Mouse (Mus musculus) MEL-GATA-1-ER (cell line): ENCODE data around the gene E130308A19Rik.
A peak's percentile ranks its signal among the peaks of the same experiment; 100 is the strongest.

Source experiments
- DNase-seq: peaks from one replicate; pipeline ENCODE4 v3.0.0-alpha.2; 2012; ENCODE audit warnings: low read depth; ENCODE audit errors: extremely low read depth

The E130308A19Rik gene

DNA sequence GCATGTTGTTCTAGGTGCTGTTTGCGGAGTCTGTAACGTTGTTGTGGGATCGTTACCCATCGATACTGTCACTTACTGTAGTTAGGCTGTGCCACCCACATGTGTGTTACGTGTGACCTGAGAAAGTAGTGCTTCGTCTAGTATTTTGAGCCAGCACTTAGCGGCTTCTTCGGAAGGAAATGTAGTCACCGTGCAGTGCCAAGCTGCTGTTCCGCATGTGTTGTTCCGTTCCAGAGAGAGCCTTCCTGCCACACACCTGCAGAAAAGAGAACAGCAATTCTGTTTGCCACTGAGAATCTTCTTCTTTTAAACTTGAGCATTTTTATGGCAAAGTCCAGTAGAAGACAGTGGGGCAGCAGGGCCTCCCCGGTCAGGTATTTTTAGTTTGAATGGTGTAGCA lies 100.5 kb downstream of the E130308A19Rik start:
- DNase-seq, result no peak

DNA sequence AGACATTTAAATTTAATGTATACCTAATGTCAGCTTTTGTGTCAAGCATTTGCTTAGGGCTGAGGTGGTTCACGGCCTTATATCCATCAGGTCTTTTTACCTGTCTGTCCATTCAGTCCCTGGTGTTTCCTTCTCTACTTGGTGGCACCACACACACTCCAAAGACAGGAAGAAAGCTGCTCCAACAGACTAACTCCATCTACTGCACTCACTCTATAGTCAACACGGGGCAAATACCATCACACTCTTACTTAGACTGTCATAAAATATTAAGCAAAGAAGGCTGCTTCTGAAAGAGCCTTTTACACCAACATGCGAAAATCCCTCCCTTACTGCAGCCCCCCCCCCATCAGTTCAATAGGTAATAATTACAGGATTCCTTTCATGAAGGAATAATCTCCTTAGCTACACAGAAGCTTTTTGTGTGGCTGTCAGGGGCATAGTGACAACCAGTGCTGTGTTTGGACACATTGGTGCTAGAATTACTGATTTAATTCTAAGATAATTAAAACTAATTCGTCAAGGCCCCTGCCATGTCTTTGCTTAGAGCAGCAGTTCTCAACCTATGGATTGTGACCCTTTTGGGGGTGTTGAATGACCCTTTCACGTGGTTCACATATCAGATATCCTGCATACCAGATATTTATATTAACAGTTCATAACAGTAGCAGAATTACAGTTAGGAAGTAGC lies 101.3 kb downstream of the E130308A19Rik start:
- DNase-seq, result no peak

DNA sequence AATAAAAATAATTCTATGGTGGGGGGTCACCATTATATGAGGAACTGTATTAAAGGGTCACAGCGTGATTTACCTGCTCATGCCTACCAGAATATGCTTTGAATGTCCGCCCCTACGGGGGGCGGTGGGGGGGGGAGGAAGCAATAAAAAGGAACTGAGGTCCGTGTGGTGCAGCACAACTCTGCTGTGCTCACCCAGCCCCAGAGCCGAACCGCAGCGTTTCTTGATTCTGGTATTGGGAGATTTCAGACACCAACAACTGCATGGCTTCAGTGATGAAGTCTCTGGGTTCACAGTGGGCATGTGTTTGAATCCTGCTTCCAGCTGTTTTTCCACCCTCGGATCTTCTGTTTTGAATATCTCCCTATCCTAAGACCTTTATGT lies 101.9 kb downstream of the E130308A19Rik start:
- DNase-seq, result no peak

DNA sequence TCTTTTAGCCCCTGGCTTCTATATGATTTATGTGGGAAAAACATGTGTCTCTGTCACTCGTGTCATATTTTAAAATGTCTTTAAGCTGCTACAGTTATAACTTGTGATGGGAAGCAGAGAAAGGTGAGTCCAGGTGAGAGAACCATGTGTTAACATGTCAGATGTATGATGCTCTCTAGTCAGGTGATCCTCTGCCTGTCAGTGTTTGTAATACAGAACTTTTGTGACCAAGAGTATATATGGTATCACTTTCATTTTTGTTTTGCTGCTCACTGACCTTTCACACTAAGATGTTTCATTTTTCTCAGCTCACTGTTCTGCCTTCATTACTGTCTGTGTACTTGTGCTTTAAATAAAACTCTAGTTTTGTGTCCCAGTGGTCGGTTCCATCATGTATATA lies 102.8 kb downstream of the E130308A19Rik start:
- DNase-seq, result no peak

DNA sequence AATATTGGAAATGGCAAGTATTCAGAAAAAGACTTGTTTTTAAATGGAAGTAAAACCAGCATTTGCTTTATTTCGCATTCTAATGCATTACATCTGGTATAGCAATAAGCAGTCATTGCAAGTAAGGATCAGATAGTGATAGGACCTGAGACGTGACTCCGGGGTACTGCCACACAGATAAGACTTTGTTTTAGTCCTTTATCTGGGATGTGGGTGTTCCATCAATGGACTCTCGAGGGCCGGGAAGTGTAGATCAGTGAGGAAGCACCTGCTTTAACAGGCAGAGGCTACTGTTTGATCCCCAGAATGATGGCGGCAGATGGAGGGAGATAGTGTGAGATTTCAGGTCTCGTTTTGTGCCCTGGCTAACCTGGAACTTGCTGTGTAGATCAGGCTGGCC lies 105.5 kb downstream of the E130308A19Rik start:
- no peak for DNase-seq

DNA sequence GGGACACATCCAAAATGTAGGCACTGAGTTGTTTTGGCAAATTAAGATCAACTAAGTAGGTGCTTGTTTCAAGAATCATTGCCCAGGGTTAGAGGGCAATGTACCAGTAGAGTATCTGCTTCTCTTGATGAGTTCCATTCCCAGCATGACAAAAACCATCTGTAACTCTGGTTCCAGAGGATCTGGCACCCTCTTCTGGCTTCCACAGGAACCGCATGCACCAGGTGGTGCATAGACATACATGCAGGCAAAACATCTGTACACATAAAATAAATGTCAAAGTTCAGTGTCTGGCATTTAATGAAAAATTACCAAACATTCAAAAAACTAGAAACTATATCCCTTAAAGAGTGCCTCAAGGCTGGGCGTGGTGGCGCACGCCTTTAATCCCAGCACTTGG lies 113.3 kb downstream of the E130308A19Rik start:
- peak; percentile 18 for DNase-seq

DNA sequence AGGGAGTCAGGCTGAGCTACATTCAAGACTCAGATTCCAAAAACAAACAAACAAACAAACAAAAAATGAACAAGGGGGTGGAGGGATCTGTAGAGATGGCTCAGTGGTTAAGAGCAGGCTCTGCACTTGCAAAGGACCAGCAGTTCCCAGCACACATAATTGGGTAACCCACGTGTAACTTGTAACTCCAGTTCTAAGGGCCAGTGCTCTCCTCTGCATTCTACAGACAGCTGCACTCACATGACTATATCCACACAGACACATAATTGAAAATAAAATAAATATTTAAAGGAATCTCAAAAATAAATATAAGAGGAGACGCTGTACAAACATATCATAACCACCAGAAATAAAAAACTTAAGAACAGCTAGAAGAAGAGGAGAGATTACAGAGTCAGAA lies 113.9 kb downstream of the E130308A19Rik start:
- DNase-seq, result no peak

DNA sequence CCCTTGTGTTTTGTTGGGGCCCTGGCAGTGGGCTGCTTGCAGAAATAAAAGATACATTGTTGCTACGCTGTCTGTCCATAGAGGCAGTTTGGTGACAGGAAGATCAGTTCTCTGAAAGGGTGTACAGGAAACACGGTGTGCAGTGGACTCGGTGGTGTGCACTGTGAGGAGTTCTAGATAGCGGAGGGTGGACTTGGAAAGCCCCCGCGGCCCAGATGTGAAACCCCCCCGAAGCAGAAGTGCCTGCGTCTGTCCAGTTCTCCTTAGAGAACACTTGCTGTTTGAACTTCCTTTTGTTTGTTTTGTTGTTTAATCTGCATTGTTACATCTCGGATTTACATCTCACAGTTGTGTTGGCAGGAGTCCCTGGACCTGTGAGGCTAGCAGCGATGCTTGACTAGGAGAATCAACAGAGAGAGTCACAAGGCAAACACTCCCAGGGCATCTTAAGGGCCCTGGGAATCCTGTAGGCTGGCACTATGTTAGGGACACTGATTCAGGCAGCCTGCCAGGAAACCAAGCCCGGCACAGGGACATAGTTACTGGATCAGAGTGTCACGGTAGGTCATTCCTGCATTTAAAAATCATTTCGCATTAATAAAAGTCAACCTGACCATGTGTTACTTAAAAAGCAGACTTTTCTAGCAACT lies 127.6 kb downstream of the E130308A19Rik start:
- DNase-seq, result no peak

DNA sequence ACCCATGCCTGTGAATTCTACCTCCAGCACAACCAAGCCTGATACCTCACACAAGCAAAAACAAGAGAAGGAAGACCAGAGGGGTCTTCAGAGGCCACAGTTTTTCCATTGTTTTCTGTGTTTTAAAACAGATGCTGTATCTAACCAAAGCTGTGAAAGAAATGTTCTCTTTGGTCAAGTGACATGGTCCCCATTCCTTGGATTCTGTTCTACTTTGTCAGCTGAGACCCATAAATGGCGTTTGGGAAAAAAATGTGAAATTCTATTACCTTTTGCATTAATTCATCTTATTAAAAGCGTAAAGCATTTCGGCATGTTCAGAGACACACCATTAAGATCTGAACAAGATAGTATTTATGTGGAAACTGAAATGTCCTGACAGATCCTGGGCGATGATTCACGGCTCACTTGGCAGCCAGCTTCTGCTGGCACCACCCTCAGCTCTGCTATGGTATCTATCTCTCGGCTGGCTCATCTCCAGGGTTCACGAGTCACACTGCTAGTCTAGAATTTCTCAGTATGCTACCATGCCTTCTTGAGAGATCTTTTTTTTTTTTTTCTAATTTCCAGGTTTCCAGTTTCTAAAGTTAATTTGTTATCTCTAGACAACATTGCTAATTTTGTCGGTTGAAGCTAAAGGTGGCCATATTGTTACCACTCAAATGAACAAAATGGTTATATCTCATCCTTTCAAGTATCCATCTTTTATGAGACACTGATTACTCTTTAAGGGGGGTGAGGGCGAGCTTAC lies 130.5 kb downstream of the E130308A19Rik start:
- peak; percentile 36 for DNase-seq

DNA sequence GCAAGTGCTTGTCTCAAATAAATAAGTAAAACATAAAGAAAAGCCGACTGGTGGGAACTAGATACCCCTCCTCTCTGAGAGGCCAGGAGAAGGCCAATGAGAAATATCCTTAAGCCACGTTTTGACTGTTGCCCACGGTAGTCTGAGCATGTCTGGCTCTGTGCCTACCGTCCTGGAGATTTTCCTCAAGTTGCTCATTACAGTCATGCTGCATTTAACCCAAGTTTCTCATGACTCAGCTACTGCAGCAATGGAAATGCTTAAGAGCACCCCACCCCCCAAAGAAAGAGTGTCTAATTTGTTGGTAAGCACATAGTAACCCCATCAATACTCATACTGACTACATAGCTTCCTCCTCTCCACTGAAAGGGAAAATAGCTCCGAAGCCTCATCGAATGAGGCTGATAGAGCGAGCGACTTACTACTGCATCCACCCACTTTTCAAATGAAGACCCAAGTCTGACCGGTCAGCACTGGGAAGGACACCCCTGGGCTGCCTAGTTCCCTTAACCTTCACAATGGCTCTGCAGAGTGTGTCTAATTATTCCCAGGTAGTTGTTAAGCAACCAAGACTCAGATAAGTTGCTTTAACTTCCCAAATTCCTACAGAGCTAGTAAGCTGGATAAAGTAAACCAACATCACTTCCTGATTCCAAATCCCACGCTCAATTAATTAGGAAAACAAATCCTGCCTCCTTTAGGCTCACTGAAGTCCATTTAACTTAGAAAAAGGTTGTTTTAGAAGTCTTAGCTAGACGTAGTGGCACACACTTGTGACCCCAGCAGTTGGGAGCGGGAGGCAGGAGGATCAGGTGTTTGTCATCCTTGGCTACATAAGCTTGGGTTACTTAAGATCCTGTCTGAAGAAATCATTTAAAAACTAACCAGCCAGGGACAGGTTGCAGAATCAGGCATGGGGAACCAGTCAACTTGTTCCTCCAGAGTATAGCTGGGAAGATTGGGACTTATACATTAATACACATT lies 131.7 kb downstream of the E130308A19Rik start:
- no peak for DNase-seq

DNA sequence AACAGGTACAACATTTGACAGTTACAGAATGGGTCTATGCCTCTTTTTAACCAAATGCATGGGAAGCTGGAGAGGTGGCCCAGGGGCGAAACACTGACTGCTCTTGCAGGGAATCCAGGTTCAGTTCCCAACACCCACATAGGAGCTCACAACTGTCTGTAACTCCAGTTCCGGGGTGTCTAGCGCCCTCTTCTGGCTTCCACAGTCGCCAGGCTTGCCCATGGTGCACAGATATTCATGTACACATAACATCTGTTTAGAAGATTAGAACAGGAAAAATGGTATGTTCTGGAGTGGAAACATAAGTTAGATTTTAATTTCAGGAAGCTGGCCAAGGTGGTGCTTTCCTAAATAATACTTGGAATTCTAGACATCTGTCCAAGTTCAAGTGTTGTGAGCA lies 134.0 kb downstream of the E130308A19Rik start:
- no peak for DNase-seq

DNA sequence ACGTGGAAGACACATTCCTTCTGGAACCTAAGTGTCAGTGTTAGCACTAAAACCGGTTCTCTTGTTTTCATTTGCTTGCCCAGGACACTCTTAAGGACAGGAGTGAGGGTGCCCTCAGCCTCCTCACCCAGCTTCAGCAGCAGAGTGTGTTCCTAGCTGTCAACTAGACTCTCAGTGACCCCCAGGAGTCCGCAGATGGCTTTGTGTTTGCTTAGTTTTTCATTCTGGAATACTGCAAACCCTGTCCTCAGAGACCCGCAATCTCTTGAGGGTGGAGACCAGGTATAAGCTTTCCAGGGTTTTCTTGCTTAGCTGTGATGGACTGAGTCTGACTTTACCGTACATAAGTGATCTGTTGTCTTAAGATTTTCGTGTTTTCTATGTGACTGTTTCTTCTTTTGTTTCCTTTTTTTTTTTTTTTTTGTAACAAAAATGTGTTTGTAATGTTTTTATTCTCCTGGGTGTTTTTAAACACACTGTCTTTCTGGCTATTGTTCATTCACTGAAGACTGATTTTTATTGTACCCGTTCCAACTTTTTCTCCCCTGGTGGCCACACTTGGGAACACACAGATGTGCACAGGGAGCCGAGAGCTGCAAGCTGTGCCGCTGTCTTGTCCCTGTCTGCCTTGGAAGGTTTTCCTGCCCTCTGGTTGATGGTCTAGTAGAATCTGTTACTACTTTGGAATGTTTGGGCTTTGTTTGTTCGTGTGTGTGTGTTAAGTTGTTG lies 134.8 kb downstream of the E130308A19Rik start:
- no peak for DNase-seq

DNA sequence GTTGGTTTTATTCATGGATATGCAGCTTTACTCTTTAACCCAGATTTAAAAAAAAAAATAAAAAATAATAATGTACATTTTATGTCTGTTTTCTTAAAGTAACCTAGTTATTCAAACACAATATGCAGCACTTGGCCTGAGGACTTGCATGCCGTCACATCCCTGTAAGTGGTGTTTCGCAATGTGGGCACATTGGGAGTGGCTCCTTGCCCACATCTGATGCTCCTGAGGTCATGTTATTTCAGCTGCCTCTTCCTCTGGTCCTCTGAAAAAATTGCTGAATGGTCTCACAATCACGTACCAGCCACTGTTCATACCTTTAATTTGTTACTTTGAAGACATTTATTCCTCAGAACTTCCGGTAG lies 135.3 kb downstream of the E130308A19Rik start:
- DNase-seq, result no peak

DNA sequence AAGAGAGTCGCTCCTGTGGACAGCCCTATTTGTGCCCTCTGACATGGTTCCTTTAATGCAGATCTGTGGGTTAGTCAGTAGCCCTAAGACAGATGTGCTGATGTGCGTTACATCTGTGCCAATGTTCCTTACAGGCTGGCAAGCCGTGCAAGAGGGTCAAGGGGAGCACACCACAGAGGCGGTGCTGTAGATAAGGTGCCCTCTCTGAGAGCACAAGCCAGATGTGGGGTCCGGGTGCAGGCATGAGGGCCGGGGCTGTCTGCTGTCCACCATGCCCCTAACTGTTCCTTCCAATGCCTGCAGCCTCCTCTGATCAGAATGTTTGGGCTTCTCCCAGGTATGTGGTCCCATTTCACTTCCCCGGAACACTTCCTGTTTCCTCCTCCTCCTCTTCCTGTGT lies 138.9 kb downstream of the E130308A19Rik start:
- DNase-seq, result no peak

DNA sequence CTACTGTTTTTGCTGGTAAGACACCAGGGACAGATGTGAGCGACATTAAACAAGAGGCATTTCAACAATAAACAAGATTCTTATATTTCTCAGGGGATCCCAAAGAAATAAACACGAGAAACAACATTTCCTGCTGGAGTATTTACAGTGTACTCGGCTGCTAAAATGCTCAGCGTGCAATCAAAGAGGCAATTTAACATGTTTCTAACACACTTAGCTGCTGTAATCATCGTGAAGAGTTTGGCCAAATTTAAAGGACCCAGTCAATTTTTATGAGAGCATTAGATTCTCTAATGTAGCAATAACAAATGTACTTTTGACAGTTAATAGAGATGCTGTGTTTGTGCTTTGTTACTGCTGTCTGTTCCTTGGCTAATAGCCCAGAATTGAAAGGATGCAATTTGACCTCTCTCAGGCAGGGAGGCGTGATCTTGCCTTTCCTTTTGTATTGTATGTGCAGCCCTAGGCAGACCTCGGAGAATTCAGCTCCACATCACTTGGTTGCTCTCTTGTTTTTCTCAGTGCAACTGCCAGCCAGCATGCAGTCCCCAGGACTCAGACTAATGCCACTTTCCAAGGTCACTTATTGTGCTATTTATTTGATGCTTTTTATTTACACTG lies 139.5 kb downstream of the E130308A19Rik start:
- DNase-seq, result no peak

DNA sequence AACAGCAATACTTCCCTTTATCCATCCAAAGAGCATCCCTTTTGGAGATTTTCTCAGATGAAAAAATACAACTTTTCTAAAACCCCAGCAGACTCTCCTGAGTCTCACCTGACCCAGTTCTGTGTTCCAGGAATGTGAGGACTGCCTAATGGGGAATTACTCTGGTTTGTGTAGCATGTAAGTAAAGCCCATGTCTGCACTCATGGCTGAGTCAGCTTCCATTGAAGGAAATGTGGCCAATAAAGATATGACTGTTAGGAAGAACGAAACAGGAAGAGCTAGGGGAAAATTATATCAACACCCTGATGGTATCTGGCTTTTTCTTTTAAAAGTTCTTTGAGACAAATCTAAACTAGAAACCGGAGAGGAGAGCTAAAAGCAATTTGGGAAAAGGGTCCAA lies 141.7 kb downstream of the E130308A19Rik start:
- DNase-seq, result peak; percentile 49

DNA sequence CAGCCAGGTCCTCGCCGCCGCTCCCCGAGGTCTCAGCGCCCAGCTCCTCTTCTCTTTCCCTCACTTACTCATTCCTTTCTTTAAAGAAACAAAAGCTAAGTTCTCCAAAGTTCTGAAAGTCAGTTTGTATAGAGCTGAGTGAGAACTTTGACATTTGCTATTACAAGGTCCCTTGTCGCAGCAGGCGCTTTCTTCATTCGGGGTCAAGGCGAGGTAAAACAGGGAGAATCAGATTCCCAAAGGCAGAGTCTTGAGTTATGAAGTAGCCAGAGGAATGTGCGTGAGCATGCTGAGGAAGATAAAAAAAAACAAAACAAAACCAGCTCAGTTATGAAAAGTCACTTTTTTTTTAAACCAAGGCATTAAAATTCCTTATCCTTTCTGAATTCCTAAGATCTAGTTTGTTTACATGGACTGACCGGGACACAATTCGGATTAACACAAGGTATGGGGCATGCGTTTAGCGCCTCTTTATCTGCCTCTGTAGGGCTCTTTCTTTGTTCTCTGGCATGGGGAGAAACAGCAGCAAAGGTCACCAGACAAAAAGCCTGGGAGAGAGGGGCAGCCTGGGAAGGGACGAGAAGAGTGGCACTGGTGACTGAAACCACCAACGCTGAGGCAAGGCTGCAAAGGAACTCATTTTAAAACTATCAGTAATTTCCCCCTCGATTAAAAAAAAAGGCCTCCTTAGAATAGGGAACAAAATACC lies 146.3 kb downstream of the E130308A19Rik start:
- no peak for DNase-seq

DNA sequence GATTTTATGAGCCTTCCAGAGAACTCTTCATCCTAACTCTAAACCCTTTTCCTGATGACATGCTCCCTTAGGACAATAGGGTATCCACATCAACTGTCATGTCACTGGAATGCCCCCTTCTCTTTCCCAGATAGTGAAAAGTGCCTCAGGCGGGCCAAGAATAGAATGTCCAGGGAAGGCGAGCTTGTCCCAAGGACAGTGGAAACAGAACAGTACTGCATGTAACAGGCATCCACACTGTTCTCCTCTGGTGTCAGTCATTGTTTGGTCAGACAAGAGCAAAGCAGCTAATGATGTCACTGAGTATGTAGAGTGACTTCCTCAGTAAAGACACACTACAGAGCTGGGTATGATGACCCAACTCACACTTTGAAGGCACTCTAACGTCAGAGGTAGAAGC lies 151.8 kb downstream of the E130308A19Rik start:
- DNase-seq, result no peak

DNA sequence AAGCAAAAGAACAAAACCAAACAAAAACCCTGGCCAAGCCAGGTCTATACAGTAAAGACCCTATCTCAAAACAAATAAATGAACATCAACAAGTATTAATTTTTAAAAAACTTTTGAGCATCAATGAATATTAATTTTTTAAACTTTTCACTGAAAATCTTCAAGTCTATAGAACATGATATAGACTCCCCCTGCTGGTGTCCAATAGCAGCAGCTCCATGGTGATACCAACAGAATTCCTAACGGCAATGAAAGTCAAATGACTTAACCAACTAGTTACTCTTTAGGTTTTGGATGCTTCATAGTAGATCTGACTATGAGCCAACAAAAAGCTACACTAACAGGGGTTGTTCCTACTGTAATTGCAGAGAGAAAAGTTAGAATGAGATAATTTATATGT lies 154.6 kb downstream of the E130308A19Rik start:
- DNase-seq, result no peak
